Mouse (Mus musculus) lung, postnatal 25 days (tissue): Measurements from ENCODE around the gene Prr12.
A peak's percentile ranks its signal among the peaks of the same experiment; 100 is the strongest.

Experiments used
- DNase-seq: peaks from one replicate; pipeline ENCODE4 v3.0.0; 2022; ENCODE audit warnings: low spot score

The Prr12 gene

DNA sequence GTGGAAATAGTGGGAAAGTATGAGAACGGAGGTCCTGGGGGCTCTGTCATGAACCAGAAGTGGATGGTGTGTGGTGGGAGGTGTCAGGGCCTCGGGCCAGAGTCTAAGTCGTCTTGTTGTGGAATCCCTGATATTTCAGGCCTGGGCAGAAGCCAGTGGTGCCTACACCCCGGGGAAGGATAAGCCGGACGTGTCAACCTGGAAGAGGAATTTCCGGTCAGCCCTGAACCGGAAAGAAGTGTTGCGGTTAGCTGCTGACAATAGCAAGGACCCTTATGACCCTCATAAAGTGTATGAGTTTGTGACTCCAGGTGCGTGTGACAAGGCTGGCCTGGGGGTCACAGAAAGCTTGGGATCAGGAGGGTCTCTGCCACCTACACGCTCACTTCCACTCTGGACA is 52.9 kb downstream of the Prr12 start:
- no peak for DNase-seq

- no peak for DNase-seq
Observed at GRCm38 (mm10) chr7:44998501-44998955, 54.2 kb downstream of the Prr12 start, which contains the start of gene Bcl2l12. TSS of gene Bcl2l12 (minus strand) at chr7:44998712.

GRCm38 (mm10) chr7:44997940-44998428 is 54.7 kb downstream of the Prr12 start:
- no peak for DNase-seq

DNA sequence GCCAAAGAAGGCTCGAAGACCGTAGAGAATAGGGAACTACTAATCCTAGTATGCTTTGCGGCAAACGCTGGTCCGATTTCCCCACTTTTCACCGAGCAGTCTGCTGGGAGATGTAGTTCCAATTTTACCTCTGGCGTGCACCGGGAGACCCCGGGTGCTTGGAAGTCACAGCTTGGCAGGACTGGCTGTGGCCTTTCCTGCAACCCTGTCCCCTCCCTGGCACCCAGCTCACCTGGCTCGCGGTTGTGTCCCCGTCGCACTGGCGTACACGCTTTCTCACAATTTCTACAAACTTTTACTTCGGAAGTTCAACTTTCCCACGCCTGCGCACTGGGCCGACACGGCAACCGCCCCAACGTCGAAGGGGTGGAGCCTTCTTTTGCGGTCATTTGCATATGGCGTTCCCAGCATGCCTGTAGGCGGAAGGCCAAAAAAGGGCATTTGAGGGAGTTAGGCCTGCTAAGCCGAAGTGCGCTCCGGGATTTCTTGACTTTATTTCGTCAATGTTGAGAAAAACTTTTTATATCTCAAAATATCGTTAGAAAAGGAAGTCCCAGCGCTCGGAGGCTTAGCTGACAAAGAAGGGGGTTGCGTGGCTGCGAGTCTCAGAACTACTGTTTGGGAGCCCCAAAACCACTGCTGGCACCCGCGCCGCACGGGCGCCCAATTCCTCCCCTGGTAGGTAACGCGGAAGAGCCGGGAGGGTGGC is 55.3 kb downstream of the Prr12 start, which contains the start of gene Irf3:
Gene Irf3 (plus strand): TSS at position 418 of the 709 bp plus-strand sequence.
- peak; percentile 98 for DNase-seq

GRCm38 (mm10) chr7:44996672-44997071 is 56.0 kb downstream of the Prr12 start:
- DNase-seq, result no peak

- DNase-seq, result no peak
Observed at GRCm38 (mm10) chr7:44986879-44987718, 65.6 kb downstream of the Prr12 start.

- peak; percentile 100 for DNase-seq
Observed at GRCm38 (mm10) chr7:44986192-44986878, 66.3 kb downstream of the Prr12 start, which contains the start of gene Prmt1. TSS of gene Prmt1 (minus strand) at chr7:44986568.

DNA sequence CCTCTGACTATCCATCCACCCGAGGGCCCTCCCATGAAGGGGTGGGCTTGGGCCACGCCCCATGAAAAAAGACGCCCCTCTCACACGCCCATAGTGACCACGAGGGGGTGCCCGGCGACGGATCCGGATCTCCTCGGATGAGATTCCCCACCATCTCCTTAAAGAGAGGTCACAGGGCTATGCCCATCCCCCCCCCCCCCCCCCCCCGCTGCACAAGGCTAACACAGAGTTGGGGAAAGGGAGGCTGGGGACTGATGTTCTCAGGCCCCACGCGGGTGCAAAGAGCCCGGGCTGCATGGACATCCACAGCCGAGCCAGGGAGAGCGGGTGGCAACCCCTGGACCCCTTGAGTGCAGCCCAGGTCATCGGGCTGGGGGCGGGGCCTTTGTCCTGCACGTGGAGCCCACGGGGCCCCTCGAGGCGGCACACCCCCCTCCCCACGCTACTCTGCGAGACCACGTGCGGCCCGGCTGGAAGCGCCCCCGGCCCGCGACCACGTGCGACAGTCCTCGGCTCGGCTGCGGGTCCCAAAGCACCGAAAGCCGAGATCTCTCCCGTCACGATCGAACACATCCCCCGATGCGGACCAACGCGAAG is 67.0 kb downstream of the Prr12 start:
- DNase-seq, result peak; percentile 66

- DNase-seq, result no peak
Observed at GRCm38 (mm10) chr7:44984833-44985164, 67.9 kb downstream of the Prr12 start.

DNA sequence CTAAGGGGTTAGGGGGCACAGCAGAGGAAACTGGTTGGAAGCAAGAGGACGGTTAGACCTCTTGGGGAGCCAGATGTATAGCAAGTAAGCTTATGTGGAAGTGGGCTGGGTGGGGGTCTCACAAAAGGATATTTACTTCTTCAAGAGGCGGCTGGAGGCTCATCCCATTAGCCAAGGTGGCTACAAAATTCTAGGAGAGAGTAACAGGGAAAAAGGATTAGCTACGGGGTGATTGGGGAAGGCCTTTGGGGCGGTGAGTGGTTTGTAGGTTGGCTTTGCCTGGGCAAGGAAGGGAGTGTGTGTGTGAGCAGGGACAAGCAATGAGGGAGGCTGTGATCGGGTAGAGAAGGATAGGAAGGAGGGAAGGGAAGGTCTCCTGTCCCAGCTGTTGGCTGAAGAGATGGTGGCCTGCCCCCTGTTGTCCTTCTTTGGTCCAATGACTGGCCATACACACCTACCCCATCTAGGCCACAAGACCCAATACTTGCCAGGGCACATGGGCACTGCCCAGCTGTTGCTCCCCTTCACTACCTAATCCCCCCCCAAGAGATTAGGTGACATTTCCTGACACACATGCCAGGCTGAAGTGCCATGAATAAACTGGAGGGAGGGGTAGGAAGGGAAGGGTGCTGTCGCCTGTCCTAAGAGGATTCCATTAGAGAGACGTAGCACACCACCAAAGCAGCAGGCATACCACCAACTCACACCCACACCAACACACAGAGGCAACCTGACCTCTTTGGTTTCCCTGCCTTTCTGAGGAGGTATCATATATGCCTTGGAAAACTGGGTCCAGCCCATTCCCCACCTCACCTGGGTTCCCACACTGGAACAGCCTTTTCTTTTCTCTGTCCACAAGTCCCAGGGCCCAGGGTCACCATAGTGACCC is 68.5 kb downstream of the Prr12 start:
- no peak for DNase-seq

GRCm38 (mm10) chr7:44983085-44983484 is 69.6 kb downstream of the Prr12 start:
- peak; percentile 88 for DNase-seq

DNA sequence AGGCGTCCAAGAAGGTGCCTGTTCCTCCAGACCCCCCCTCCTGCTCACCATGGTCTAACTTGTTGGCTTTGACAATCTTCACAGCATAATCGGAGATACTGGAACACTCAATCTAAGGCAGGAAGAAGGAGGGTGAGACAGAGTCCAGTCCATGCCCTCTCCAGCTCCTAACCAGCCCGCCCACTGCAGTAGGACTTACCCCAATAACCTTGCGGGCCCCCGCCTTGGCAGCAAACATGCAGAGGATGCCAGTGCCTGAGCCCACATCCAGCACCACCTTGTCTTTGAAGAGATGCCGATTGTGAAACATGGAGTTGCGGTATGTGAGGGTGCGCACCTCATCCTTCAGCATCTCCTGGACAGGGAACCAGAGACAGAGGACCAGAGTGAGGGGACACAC is 71.1 kb downstream of the Prr12 start:
- DNase-seq, result no peak

DNA sequence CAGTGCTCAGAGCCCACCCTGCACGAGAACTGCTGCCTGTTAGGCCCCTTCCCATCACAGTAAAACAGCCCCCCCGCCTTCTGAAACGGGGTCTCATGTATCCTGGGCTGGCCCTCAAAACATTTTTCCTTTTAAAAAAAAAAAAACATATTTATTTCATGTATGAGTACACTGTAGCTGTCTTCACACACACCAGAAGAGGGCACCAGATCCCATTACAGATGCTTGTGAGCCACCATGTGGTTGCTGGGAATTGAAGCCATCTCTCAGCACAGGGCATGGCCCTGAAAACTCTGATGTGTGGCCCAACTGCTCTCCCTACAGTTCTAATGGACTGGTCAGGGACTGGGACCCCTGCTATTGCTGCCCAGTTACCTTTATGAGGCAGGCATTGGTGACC is 74.4 kb downstream of the Prr12 start:
- no peak for DNase-seq
